Mouse (Mus musculus) cerebellum, adult 2 months (tissue): ENCODE measurements around the gene Aicda. TPM values are rescaled to one million over a fixed set of nuclear protein-coding genes. Genes with fewer than 3 reads are reported as not detected.
"Not testable (repeated sequence)": the region's sequence is repeated elsewhere in the genome, so short reads cannot be mapped to it uniquely, and the experiment has no call there.

Experiments used
- DNase-seq, 2 experiments: peaks; one replicate each; pipeline ENCODE4 v3.0.0; 2021
- H3K27ac ChIP-seq: fragments of 200-500 bp; 2 replicates; pipeline ENCODE4 v1.5.1; 2012; ENCODE audit warnings: low read length, control low read depth, inconsistent platforms; ENCODE audit not compliant: insufficient read depth
- H3K27me3 ChIP-seq: fragments of 200-500 bp; 2 replicates; pipeline ENCODE4 v1.6.1; 2012; ENCODE audit warnings: inconsistent platforms, mild to moderate bottlenecking, low read length, moderate library complexity; ENCODE audit not compliant: control insufficient read depth, insufficient read depth
- H3K4me1 ChIP-seq: fragments of 200-500 bp; 2 replicates; pipeline ENCODE4 v1.6.1; 2011; ENCODE audit warnings: low read length; ENCODE audit not compliant: control insufficient read depth, insufficient read depth
- H3K4me3 ChIP-seq: fragments of 200-500 bp; replicated peaks from 2 replicates; pipeline ENCODE3; 2011; ENCODE audit warnings: mild to moderate bottlenecking, low read depth, low read length, control low read depth; ENCODE audit not compliant: insufficient read depth
- CTCF ChIP-seq: fragments of 200-500 bp; IDR thresholded peaks from 2 replicates; pipeline ENCODE4 v1.5.1; 2011; ENCODE audit warnings: low read depth, mild to moderate bottlenecking, control low read depth, low read length, moderate library complexity, borderline replicate concordance; ENCODE audit not compliant: insufficient read depth
- POLR2A ChIP-seq: fragments of 200-500 bp; IDR thresholded peaks from 2 replicates; pipeline ENCODE4 v1.6.1; 2011; ENCODE audit warnings: low read length, control low read depth, borderline replicate concordance; ENCODE audit not compliant: insufficient read depth
- WGBS: fragments of 180-500 bp; shearing (Covaris S2); methylation state at CpG from one replicate; pipeline ENCODE4 v1.1.7; 2018; 5-methylcytosine and 5-hydroxymethylcytosine counted together
- polyA plus RNA-seq: library from polyadenylated mRNA; depleted of rRNA; stranded (reverse); fragments of >200 nt; gene quantifications from 2 replicates; pipeline ENCODE4 v1.2.3, GENCODE M21; 2012

Gene Aicda
- polyA plus RNA-seq, 1 experiment = not detected

DNA sequence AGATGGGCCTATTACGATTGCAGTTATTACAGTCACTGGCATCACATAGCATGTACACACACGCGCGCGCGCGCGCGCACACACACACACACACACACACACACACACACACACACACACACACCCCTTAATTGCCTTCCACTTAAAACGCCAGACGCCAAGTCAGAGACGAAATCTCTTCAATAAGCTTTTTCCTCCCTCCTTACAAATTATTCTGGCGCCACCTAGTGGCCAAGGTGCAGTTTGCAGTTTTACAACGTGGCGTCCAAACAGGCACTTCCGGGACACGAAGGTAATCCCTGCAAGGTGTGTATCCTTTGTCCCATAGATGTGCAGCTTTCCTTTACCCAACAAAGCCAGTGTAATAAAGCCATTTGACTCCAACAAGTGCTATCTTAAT is 6.8 kb downstream of the Aicda start:
- H3K4me3 ChIP-seq = no peak overlapping the region
- H3K4me1 ChIP-seq = no peaks in the 10 kb centered on the region
- WGBS = 12% methylated on average over 17 of the region's 17 CpGs
- H3K27me3 ChIP-seq = no peaks in the 10 kb centered on the region
- peak; percentile 32 to 62 for DNase-seq
- TF ChIP-seq POLR2A (no peak), CTCF (peak; percentile 73)
- H3K27ac ChIP-seq = no peak overlapping the region

DNA sequence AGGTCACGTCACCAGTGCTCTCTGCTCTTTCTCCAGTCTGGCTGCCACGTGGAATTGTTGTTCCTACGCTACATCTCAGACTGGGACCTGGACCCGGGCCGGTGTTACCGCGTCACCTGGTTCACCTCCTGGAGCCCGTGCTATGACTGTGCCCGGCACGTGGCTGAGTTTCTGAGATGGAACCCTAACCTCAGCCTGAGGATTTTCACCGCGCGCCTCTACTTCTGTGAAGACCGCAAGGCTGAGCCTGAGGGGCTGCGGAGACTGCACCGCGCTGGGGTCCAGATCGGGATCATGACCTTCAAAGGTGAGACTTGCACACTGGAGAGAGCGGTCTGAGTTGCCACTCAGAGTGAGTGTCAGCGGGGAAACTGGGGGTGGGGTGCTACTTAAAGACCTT is 7.4 kb downstream of the Aicda start:
- WGBS = 87% methylated on average over 20 of the region's 20 CpGs
- Histone ChIP-seq H3K4me3 (no peak overlapping the region), H3K4me1 (no peaks in the 10 kb centered on the region), H3K27ac (no peak overlapping the region), H3K27me3 (no peaks in the 10 kb centered on the region)
- DNase-seq = no peak
- no peak for TF ChIP-seq CTCF
- no peak for TF ChIP-seq POLR2A

DNA sequence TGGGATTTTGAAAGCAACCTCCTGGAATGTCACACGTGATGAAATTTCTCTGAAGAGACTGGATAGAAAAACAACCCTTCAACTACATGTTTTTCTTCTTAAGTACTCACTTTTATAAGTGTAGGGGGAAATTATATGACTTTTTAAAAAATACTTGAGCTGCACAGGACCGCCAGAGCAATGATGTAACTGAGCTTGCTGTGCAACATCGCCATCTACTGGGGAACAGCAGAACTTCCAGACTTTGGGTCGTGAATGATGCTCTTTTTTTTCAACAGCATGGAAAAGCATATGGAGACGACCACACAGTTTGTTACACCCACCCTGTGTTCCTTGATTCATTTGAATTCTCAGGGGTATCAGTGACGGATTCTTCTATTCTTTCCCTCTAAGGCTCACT is 8.9 kb downstream of the Aicda start:
- TF ChIP-seq POLR2A (no peak), CTCF (peak; percentile 73; the same call in 1 of the 2 replicates)
- WGBS = 3% methylated on average over 6 of the region's 6 CpGs
- DNase-seq = peak; percentile 32 to 42
- no peaks in the 10 kb centered on the region for H3K27me3 ChIP-seq
- no peak overlapping the region for H3K4me3 ChIP-seq
- H3K27ac ChIP-seq = no peak overlapping the region
- H3K4me1 ChIP-seq = no peaks in the 10 kb centered on the region

DNA sequence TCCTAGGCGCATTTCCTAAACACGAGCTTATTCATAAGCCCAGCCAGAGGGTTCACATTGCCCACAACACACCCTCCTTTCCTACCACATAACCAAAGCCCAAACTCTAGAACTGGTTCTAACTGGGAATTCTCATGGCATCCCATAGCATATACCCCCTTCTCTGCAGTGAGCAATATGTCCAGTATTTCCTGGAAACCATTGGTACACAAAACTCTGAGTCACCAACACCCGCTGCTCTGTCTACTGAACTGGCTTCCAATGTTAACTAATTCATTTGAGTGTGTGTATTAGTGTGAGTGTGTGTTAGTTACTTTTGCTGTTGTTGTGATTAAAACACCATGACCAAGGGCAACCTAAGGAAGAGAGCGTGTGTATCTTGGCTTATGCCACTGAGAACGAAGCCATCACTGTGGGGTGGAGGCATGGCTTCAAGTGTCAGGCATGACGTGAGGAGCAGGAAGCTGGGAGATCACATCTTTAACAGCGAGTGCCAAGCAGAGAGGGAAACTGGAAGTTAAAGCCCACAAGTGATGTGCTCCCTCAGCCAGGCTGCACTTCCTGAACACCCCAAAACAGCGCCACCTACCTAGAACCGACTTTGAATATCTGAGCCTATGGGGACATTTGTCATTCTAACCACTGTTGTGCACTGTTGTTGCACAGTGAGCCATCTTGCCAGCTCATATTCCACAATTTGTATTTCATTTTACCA is 11.6 kb downstream of the Aicda start:
- H3K27me3 ChIP-seq = no peaks in the 10 kb centered on the region
- WGBS = 79% methylated on average over 9 of the region's 9 CpGs

DNA sequence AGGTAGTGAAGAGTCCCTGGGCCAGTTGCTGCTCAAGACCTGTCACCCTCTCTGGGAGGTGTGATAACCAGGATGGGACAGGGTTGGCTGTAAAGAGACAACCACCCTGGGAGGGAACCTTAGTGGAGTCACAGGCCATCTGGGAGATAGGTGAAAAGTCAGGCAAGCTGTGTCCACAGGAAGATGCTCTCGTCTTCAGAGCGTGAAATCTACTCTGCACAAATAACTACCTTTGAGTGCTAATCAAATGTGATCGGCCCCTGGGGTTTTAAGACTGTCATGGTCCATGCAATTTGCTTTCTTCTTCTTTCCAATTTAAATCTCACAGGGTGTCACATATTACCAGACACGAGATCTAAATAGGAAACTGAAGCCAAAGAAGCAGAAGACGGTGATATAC is 15.5 kb downstream of the Aicda start:
- no peak for DNase-seq
- Histone ChIP-seq H3K27ac (no peak overlapping the region), H3K4me1 (no peaks in the 10 kb centered on the region), H3K27me3 (no peaks in the 10 kb centered on the region), H3K4me3 (no peak overlapping the region)
- WGBS = 32% methylated on average over 5 of the region's 5 CpGs
- TF ChIP-seq CTCF (no peak), POLR2A (no peak)

More for the DNA sequence above, 11.6 kb downstream of the Aicda start:
- H3K4me3 ChIP-seq = no peak overlapping the region
- H3K4me1 ChIP-seq = no peaks in the 10 kb centered on the region
- H3K27ac ChIP-seq = no peak overlapping the region
- DNase-seq = no peak
- no peak for TF ChIP-seq CTCF
- no peak for TF ChIP-seq POLR2A

DNA sequence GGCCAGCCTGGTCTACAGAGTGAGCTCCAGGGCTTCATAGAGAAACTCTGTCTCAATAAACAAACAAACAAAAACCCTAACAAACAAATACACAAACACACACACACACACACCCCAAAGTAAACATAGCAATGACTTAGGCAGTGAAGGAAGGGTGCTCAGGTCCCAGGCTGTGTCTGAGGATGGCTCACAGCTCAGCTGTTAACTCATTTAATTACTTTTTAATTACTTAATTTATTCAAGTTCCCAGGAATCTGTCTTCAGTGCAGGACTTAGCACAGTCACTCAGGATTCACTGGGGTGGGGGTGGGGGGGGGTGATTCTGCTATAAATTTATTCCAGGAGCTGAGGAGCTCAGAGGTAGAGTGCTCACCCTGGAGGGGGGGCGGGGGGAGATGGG is 16.2 kb downstream of the Aicda start:
- H3K27me3 ChIP-seq = no peaks in the 10 kb centered on the region
- TF ChIP-seq POLR2A (no peak), CTCF (no peak)
- DNase-seq = no peak
- H3K4me3 ChIP-seq = no peak overlapping the region
- H3K4me1 ChIP-seq = no peaks in the 10 kb centered on the region
- H3K27ac ChIP-seq = no peak overlapping the region
- WGBS = 91% methylated on average over 1 of the region's 1 CpGs

DNA sequence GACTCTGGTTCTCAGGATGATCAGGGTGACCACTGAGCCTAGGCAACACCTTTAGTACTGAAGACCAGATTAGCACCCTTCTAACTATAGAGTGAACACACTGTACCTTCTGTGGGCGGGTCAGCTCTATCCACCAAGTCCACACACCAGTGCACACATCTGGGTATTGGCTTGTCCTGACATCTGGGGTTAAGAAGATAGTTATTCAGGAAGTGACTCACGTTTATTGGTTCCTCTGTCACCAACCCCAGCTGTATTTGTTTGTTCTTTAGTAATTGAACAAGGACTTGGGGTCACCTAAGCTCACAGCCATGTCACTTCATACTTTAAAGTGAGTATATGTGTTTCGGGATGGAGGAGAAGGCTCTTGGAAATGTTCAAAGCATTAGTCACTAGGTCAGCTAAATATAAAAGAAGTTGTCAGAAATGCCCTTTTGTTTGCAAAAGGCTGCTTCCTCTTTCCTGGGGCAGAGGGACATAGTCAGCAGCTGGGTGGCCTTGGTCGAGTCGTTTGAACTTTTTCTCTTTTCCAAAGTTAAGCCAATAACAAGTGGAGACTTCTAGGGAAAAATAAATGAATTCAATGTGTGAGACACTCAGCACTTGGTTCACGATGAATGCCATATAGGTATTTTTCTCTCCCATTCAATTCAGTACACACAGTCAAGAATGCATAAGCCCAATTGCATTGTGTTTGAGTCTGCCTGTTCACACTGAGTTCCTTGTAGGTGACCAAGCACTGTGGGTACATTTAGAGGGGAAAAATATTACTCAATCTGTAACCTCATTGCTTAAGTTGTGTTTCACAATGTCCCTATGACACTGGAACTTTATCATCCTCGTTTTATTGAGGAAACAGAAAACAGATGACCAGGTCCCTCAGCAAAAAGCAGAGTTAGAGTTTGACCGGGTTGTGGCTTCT is 17.4 kb downstream of the Aicda start:
- Histone ChIP-seq H3K27me3 (no peaks in the 10 kb centered on the region), H3K4me3 (no peak overlapping the region), H3K27ac (no peak overlapping the region), H3K4me1 (no peaks in the 10 kb centered on the region)
- no peak for TF ChIP-seq CTCF
- TF ChIP-seq POLR2A = no peak
- no peak for DNase-seq
- WGBS = 73% methylated on average over 8 of the region's 8 CpGs

DNA sequence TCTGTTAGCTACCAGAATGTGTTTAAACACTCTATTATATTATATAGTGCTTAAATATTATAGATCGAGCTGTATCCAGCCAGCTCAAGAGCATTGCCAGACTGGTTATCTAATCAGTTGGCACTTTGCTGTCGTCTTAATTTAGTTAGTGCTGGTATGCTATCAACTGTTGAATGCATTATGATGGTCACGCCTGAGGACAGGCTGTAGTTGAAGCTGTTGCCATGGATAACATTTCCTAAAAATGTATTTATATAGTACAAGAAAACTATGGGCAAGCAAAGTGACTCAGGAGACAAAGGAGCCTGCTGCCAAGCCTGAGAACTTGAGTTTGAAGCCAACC is 18.0 kb downstream of the Aicda start:
- Histone ChIP-seq H3K4me3 (no peak overlapping the region), H3K27ac (no peak overlapping the region), H3K27me3 (no peaks in the 10 kb centered on the region), H3K4me1 (no peaks in the 10 kb centered on the region)
- DNase-seq = no peak
- TF ChIP-seq CTCF (no peak), POLR2A (no peak)
- WGBS = 64% methylated on average over 3 of the region's 3 CpGs

DNA sequence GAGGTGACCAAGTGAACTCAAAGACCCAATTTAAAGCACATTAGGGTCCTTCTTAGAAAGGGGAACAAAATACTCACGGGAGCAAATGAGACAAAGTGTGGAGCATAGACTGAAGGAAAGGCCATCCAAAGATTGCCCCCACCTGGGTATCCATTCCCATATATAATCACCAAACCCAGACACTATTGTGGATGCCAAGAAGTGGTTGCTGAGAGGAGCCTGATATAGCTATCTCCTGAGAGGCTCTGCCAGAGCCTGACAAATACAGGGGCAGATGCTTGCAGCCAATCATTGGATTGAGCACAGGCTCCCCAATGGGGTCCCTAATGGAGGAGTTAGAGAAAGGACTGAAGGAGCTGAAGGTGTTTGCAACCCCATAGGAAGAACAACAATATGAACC is 21.4 kb downstream of the Aicda start:
- 88% methylated on average over 1 of the region's 1 CpGs for WGBS
- H3K27me3 ChIP-seq, H3K4me1 ChIP-seq, H3K27ac ChIP-seq, H3K4me3 ChIP-seq, DNase-seq: not testable (repeated sequence)
